31 mouse cellular contexts compared by ENCODE assay signal in the genomic region with DNA sequence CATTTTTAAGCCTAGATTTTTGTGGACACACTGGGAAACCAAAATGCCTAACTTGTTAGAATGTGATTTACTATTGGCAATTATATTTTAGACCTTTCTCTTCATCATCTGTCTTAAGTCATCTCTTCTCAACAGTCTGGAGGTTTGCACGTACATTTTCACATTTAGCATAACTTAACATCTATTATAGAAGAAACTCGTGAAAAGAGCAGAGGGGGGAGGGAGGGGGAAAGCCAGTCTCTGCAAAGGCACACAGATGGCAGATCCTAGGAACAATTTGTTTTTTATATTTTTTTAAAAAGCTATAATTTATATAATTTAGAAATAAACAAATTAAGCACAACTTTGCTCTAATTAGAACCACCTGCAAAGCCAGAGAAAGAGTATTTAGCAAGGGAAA.
"Had no signal": no experiment of that assay in that cellular context is flagged by ENCODE, and none has a peak within 500 bp of the region (broad histone marks: within the 10 kb centered on the region; RNA-seq: fewer than 3 reads in every experiment).

No protein-coding gene starts in this region.

- H3K4me3 ChIP-seq: heart, embryonic 12.5 days; heart, embryonic 13.5 days; heart, embryonic 15.5 days; hindbrain, embryonic 10.5 days; hindbrain, embryonic 12.5 days; hindbrain, embryonic 13.5 days; hindbrain, embryonic 15.5 days; intestine, embryonic 15.5 days; kidney, embryonic 15.5 days; left cerebral cortex, adult 2 months had no signal

- H3K27ac ChIP-seq: heart, embryonic 13.5 days; heart, embryonic 15.5 days; hindbrain, embryonic 10.5 days; hindbrain, embryonic 12.5 days; hindbrain, embryonic 13.5 days; hindbrain, embryonic 14.5 days; hindbrain, embryonic 15.5 days; hindbrain, postnatal 0 days; intestine, embryonic 15.5 days; kidney, embryonic 15.5 days; kidney, postnatal 0 days; left cerebral cortex, adult 2 months had no signal

- H3K9me3 ChIP-seq: heart, embryonic 12.5 days; heart, embryonic 13.5 days; heart, embryonic 15.5 days; hindbrain, embryonic 10.5 days; hindbrain, embryonic 12.5 days; hindbrain, embryonic 13.5 days; hindbrain, embryonic 15.5 days; intestine, embryonic 15.5 days; kidney, embryonic 15.5 days had no signal

- H3K36me3 ChIP-seq: heart, embryonic 12.5 days; heart, embryonic 13.5 days; heart, embryonic 15.5 days; hindbrain, embryonic 10.5 days; hindbrain, embryonic 12.5 days; hindbrain, embryonic 13.5 days; hindbrain, embryonic 15.5 days; intestine, embryonic 15.5 days; kidney, embryonic 15.5 days had no signal

- H3K4me1 ChIP-seq: heart, embryonic 12.5 days; heart, embryonic 13.5 days; heart, embryonic 15.5 days; hindbrain, embryonic 10.5 days; hindbrain, embryonic 12.5 days; hindbrain, embryonic 13.5 days; hindbrain, embryonic 15.5 days; intestine, embryonic 15.5 days; kidney, embryonic 15.5 days had no signal

- DNase-seq: heart, postnatal 10 days; heart, postnatal 14 days; heart, postnatal 36 days; heart, postnatal 4 days; kidney, adult 11 months; kidney, adult 18-20 months; kidney, adult 2 months; kidney, adult 8-10 months; kidney, adult 9 months; kidney, postnatal 10 days; kidney, postnatal 14 days; kidney, postnatal 25 days; kidney, postnatal 36 days; kidney, postnatal 4 days had no signal

- H3K9ac ChIP-seq: heart, embryonic 12.5 days; heart, embryonic 13.5 days; heart, embryonic 15.5 days; hindbrain, embryonic 12.5 days; hindbrain, embryonic 13.5 days; hindbrain, embryonic 14.5 days; hindbrain, embryonic 15.5 days; intestine, embryonic 15.5 days; kidney, embryonic 15.5 days had no signal

- H3K27me3 ChIP-seq: heart, embryonic 12.5 days; heart, embryonic 13.5 days; heart, embryonic 15.5 days; hindbrain, embryonic 12.5 days; hindbrain, embryonic 13.5 days; hindbrain, embryonic 15.5 days; intestine, embryonic 15.5 days; kidney, embryonic 15.5 days had no signal

- H3K4me2 ChIP-seq: heart, embryonic 12.5 days; heart, embryonic 13.5 days; heart, embryonic 15.5 days; hindbrain, embryonic 12.5 days; hindbrain, embryonic 13.5 days; hindbrain, embryonic 14.5 days; hindbrain, embryonic 15.5 days; intestine, embryonic 15.5 days; kidney, embryonic 15.5 days had no signal

- ATAC-seq: hindbrain, embryonic 16.5 days; hindbrain, postnatal 0 days; inflammation-experienced regulatory T-cells, adult 6 months; intestine, embryonic 15.5 days; intestine, embryonic 16.5 days; intestine, postnatal 0 days had no signal
